Mouse (Mus musculus): ENCODE results near the gene Omt2b.
A peak's percentile ranks its signal among the peaks of the same experiment; 100 is the strongest.
"Not testable (repeated sequence)": the region's sequence is repeated elsewhere in the genome, so short reads cannot be mapped to it uniquely, and the experiment has no call there.

Gene Omt2b

DNA sequence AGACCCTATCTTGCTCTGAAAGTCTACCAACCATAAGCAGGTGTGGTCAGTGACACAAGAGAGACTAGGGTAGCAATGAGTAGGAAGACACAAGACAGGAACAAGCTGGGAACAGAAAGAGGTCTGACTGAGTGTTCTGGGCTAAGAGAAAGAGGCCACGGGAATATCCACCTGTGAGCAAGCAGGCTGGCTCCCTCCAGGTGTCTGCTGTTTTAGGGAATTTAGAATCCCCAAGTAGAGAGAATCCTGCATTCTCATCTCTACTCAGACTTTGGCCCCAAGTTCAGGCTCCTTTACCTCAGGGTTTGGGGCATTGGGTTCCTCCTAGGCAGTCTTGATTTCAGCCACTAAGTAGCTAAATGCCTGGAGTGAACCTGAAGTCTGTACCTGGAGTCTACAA lies at the start of gene Omt2b:
Gene Omt2b (plus strand): TSS at position 301 of the 400 bp plus-strand sequence.
- not testable (repeated sequence) for DNase-seq

- DNase-seq, result not testable (repeated sequence)
Observed at GRCm38 (mm10) chr9:78282002-78282711, 45.2 kb upstream of the Omt2b start.

DNA sequence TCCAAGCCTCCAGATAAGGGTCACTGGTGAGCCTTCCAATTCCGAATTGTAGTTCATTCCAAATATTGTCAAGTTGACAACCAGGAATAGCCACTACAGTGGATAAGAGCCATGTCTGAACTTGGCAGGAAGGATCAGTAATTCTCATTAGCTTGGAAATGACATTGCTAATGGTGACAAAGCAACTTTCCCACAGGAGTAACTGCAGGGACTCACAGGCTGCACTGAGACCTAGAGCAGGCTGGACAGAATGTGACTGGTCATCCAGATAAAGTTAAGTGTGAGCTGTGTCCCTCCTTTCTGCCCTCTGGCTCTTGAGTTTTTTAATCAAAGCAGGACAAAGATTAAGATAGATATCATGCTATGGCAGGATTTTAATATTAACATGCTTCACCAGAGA lies 38.3 kb upstream of the Omt2b start:
- DNase-seq, result not testable (repeated sequence)

DNA sequence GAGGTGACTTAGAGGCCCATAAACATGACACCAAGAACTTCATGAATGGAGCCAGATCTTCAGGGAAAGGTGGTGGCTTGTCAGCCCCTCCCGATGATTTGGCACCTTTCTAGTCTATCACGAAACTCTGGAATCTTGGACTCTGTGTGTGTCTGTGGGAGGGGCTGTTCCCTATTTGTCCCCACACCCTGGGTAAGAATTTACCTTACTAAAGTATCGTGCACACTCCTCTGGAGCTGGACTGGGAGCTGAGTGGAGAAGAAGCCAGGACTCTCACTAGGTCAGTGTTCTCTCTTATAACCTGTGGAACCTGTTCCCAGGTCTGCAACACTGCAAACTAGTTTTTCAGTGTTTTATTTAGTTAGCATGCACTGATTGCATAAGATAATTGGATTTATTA lies 37.7 kb upstream of the Omt2b start, which contains the start of gene Gm10639:
Gene Gm10639 (plus strand): TSS at position 201 of the 400 bp plus-strand sequence.
- DNase-seq, result not testable (repeated sequence)

DNA sequence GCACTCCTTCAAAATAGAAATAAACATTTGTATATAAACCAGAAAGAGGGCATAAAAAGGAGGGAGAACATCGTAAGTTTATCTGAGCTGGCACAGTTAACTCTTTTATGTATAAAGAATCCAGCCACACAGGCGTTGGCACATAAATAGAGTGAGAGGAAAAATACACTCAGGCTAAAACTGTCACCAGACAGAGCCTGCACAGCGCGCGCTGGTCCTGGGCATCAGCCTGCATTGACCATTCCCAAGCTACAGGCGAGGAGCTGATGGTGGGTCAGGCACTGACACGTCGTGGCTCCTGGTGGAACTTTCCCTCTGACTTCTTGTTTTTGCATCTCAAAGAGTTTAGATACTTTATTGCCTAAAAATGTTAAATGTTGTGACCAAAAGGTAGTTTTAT lies 34.9 kb upstream of the Omt2b start:
- DNase-seq, result not testable (repeated sequence)

GRCm38 (mm10) chr9:78293683-78294082 lies 33.7 kb upstream of the Omt2b start:
- not testable (repeated sequence) for DNase-seq

DNA sequence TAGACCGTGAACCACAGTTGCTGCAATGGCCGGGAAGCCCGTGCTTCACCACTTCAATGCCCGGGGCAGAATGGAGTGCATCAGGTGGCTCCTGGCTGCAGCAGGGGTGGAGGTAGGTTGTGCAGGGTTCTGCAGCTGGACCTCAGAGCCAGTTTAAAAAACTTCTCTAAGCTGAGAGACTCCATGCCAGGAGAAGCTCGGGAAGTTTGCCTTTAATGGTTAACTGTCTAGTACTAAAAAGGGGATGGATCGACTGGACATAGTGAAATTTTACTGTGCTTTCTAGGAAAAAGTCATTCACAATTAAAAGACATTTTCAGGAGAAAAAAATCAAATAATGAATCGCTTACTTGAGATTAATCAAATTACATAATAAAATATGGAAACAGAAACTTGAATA lies 32.6 kb upstream of the Omt2b start:
- DNase-seq, result not testable (repeated sequence)

GRCm38 (mm10) chr9:78296089-78296488 lies 31.3 kb upstream of the Omt2b start:
- peak; percentile 59 for DNase-seq

GRCm38 (mm10) chr9:78298232-78298631 lies 29.2 kb upstream of the Omt2b start:
- no peak for DNase-seq

- not testable (repeated sequence) for DNase-seq
Observed at GRCm38 (mm10) chr9:78299143-78299542, 28.2 kb upstream of the Omt2b start.

- not testable (repeated sequence) for DNase-seq
Observed at GRCm38 (mm10) chr9:78308122-78308521, 19.3 kb upstream of the Omt2b start.

DNA sequence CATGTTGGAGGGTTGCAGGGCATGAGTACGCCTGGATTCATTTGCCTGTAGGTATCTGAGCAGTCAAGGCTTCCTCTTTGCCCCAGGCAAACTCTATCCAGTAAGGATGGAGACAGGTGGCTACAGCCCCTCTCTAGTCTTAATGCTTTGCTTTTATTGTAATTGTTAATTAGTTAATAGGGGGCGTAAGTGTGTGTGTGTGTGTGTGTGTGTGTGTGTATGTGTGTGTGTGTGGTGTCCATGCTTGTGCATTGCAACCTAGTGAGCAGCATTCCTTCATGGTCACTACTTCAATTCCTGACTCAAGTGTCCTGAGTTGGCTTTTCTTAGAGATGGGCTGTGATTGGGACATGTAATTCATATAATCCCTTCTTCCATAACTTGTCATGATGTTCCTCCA lies 12.7 kb upstream of the Omt2b start, which contains the start of gene Omt2a:
Gene Omt2a (minus strand): TSS at position 101 of the 400 bp plus-strand sequence.
- no peak for DNase-seq

GRCm38 (mm10) chr9:78319499-78319898 lies 7.9 kb upstream of the Omt2b start:
- peak; percentile 10 for DNase-seq

DNA sequence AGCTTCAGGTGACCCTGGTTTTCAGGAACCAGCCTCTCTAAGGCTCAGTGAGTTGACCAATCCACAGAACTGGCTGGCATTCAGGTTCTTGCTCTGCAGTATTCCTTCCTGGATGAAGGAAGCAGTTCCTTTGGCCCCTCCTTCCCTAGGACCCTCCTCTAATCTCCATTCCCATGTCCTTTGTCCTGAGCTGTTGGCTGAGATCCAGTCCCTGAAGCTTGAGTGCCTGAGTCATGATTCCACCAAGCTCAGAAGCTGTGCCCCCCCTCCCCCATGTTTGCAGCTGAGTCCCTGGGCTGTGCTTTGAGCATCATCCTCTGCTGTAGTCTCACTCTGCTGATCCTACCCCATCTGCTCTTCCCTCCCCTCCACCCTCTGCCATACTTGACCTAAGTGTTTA lies 9.7 kb downstream of the Omt2b start:
- not testable (repeated sequence) for DNase-seq

GRCm38 (mm10) chr9:78340324-78340723 lies 12.9 kb downstream of the Omt2b start:
- peak; percentile 58 for DNase-seq

DNA sequence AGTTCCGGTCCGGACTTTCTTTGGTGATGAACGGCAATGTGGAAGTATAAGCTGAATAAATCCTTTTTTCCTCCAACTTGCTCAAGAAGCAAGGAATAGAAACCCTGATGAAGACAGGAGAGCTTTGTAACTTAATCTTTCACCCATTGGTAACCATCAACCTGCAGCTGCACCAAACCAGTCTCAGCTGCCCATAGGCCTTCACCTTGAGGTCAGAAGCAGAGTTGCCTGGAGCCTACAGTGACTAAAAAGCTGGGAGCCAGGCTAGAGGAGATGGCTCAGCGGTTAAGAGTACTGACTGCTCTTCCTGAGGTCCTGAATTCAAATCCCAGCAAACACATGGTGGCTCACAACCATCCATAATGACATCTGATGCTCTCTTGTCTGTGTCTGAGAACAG lies 15.1 kb downstream of the Omt2b start:
- DNase-seq, result not testable (repeated sequence)

DNA sequence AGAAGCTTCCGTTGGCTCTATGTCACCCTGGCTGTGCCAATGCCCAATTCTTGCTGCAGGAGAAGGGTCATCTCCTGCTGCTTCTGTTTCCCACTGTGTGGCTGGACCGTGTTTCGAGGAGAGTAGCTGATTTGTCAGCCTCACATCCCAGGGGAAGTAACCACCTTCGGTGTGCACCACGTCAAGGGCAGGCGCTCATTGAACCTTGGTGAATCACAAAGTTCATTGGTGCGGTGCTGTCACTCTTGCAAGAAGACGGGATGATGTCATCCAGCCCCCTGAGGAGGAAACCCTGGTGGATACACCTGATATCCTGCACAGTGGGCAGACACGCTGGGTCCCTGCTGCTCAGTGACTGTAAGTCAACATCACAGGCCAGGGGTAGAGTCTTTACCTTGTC lies 15.7 kb downstream of the Omt2b start:
- DNase-seq, result not testable (repeated sequence)

DNA sequence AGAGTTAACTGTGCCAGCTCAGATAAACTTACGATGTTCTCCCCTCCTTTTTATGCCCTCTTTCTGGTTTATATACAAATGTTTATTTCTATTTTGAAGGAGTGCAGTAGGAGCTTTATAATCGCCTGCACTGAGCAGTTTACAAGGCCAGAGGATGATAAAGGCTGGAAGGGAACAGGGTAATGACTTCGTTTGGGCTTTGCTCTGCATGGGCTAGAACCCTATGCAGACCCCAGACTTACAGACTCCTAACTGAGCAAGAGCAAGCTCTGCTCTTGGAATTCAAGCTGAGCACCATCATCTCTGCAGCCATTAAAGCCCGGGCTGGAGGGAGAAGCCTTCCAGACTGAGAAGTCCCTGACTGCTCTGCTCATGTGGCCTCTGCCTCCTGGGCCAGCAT lies 17.8 kb downstream of the Omt2b start:
- not testable (repeated sequence) for DNase-seq

GRCm38 (mm10) chr9:78347004-78347403 lies 19.6 kb downstream of the Omt2b start:
- DNase-seq, result no peak

DNA sequence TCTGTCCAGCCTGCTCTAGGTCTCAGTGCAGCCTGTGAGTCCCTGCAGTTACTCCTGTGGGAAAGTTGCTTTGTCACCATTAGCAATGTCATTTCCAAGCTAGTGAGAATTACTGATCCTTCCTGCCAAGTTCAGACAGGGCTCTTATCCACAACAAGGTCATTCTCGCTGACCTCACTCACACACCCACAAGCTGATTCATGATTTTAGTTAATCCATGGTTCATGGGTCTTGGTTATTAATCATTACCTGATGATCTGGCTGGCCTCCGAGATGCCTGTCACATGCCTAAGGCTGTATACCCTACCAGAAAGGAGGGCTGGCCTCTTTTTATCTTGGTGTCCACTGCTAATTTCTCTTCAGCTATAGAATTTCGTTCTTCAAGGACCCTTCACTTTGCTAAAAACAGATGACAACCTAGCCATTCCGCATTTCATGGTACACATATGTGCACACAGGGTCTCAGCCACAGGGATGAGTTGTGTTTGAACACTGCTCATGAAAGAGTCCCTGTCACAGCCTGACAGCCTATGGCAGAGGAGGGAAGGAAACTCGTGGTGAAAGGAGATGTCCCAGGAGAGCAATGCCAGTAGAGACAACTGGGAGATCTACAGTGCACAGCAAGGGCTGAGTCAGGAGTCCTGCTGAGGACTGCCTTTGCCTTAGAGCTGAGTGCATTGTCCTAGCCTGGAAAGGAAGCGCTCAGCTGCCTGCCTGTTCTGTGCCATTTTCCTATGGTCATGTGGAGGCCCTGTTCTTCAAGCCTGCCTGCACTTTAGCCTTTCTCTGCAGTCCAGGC lies 21.0 kb downstream of the Omt2b start:
- not testable (repeated sequence) for DNase-seq

GRCm38 (mm10) chr9:78349141-78349540 lies 21.8 kb downstream of the Omt2b start:
- not testable (repeated sequence) for DNase-seq

DNA sequence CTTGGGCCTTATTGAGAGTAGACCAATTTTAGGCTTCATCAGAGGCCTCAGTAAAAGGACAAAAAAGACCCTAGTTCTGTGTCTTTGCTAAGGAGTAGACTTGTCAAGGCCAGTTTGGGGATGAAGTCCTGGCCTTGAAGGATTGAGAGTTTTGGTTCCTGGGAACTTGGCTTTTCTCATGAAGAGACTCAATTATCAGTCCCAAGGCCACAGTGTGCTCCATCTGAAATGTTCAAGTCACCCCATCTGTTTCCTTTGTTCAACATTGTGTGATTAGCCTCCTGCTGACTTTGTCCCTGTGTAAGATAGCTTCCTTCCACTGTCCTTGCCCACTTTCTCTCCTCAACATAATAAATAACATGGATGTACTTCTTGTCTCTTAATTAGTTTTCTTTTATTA lies 22.6 kb downstream of the Omt2b start:
- not testable (repeated sequence) for DNase-seq

DNA sequence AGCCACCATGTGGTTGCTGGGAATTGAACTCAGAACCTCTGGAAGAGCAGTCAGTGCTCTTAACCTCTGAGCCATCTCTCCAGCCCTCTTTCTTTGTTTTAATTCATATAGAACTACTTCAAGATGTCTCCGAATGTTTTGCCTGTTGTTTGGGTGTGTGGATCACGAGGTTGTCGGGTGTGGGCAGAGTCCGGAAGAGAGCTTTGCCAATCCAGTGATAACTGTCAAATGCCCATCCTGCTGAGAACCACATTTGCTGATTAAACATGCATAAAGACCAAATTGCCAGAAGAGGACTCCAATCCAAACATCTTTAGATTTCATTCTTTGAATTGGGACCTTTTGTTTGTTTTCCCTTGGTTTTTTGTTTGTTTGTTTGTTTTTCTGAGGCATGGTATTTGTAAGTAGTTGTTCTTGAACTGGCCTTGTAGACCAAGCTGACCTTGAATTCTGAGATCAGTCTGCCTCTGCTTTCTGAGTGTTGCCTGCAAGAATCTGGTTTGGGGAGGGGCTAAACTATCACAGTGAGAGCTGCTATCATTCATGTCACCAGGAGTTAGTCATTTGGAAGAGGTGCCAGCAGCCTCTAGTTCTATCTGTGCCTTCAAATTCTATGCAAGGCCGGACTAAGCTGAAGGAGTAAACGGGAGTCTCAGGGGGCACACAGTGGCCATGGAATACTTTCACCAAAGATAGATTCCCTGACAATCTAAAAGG lies 24.3 kb downstream of the Omt2b start:
- DNase-seq, result no peak
